Mouse (Mus musculus): Measurements from ENCODE around the gene Napa. TPM values are rescaled to one million over a fixed set of nuclear protein-coding genes. Genes with fewer than 3 reads are reported as not detected.

The Napa gene
- polyA plus RNA-seq, 1 experiment from 2014 or later, result 188 TPM

DNA sequence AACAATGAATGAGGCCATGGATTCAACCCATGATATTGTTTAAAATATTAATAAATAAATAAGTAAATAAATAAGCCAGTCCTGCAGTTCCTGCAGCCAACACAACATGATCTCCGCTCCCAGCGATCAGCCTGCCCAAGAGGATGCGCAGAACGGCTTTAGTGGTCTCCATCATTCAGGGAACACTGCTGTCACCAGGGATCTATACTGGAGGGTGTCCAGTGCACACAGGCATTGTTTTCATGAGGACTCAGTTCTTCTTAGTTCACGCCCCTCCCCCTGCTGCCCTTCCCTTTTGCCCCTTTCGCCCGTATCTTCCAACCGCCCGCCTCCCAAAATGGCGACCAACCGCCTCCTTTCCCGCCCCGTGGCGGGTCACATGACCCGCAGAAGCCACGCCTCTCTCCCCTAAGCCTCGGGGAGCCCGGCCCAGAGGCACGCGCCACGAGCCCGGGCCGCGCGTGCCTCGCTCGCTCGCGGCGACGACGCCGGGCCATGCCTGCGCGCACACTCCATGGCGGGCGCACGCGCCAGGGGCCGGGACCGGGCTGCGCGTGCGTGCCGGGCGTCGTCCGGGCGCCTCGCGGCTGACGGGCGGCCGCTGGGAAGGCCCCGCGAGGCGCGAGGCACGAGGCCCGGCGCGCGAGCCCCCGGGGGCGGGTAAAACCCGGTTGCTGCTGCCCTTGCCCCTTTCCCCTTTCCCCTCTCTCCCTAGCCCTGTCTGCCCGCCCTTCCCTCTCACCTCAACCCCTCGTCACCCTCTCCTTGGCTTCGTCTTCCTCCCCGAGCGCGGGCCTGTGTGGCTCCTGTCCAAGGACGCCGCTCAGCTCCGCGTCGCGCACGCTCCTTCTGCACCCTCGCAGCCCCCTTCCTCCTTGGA, 36.8 kb upstream of the Napa start, which contains the start of gene Zfp541:
TSS of gene Zfp541 (plus strand) at position 596 of the 880 bp plus-strand sequence.
- Histone ChIP-seq H3K4me3 (peak within 1 kb of the TSS; percentile 21; the same call in 1 of the 2 replicates), H3K27ac (replicated peaks) (no peak within 1 kb of the TSS), H3K36me3 (no peaks in the 10 kb centered on the region), H3K4me1 (no peaks in the 10 kb centered on the region), H3K9me3 (replicated peaks) (peaks cover 16% of the 10 kb centered on the region), H3K27me3 (ENCODE audit: low read depth, poor library complexity, severe bottlenecking) (peaks cover 30% of the 10 kb centered on the region)
- 49% methylated on average over 79 of the region's 80 CpGs for WGBS
- no peak for DNase-seq (ENCODE audit: low spot score)

DNA sequence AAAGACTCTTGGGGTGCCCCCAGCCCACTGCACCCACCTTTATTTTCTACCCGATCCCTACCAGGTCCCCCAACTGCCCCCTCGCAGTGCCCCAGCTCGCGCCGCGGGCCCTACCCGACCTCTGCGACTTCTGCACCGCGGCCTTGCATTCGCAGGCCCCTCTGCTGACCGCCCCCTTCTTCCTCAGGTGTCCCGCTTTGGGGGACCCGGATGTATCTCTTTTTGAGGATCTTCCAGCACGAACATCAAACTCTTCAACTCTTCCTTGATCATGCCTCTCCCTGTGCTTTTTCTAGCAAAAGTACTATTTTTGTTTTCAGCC, 36.2 kb upstream of the Napa start:
- Histone ChIP-seq H3K36me3 (no peaks in the 10 kb centered on the region), H3K4me1 (no peaks in the 10 kb centered on the region), H3K4me3 (no peak overlapping the region), H3K9me3 (replicated peaks) (peaks cover 16% of the 10 kb centered on the region), H3K27me3 (ENCODE audit: low read depth, poor library complexity, severe bottlenecking) (peaks cover 30% of the 10 kb centered on the region), H3K27ac (replicated peaks) (no peak overlapping the region)
- 71% methylated on average over 15 of the region's 15 CpGs for WGBS
- no peak for DNase-seq (ENCODE audit: low spot score)

- no peaks in the 10 kb centered on the region for H3K36me3 ChIP-seq
- H3K4me3 ChIP-seq, result no peak overlapping the region
- H3K27ac ChIP-seq (replicated peaks), result no peak overlapping the region
- peaks cover 30% of the 10 kb centered on the region for H3K27me3 ChIP-seq (ENCODE audit: low read depth, poor library complexity, severe bottlenecking)
- peaks cover 16% of the 10 kb centered on the region for H3K9me3 ChIP-seq (replicated peaks)
- H3K4me1 ChIP-seq, result no peaks in the 10 kb centered on the region
- no peak for DNase-seq (ENCODE audit: low spot score)
- 34% methylated on average over 4 of the region's 4 CpGs for WGBS
Measured at GRCm38 (mm10) chr7:16063490-16063889, 34.8 kb upstream of the Napa start.

DNA sequence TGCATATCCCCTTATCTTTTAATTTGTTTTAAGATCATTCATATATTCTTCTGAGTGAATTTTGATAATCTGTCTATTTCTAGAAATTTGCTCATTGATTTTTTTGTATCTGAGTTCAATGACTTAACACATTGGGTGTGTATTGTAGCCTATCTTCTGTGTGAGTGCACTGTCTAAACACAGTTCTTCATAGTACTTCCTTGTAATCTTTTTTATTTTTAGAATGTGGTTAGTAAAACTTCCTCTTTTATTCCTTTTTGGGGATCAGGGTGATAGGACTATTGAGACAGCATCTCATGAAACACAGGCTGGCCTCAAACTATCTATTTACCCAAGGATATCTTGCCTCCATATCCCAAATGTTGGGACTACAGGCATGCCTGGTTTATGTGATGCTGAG, 27.4 kb upstream of the Napa start:
- H3K4me3 ChIP-seq, result no peak overlapping the region
- no peaks in the 10 kb centered on the region for H3K36me3 ChIP-seq
- H3K27me3 ChIP-seq (ENCODE audit: low read depth, poor library complexity, severe bottlenecking), result no peaks in the 10 kb centered on the region
- H3K4me1 ChIP-seq, result no peaks in the 10 kb centered on the region
- DNase-seq (ENCODE audit: low spot score), result no peak
- H3K27ac ChIP-seq (replicated peaks), result no peak overlapping the region
- H3K9me3 ChIP-seq (replicated peaks), result no peaks in the 10 kb centered on the region

GRCm38 (mm10) chr7:16071906-16072305, 26.4 kb upstream of the Napa start:
- no peak overlapping the region for H3K4me3 ChIP-seq
- H3K36me3 ChIP-seq, result no peaks in the 10 kb centered on the region
- 86% methylated on average over 6 of the region's 6 CpGs for WGBS

DNA sequence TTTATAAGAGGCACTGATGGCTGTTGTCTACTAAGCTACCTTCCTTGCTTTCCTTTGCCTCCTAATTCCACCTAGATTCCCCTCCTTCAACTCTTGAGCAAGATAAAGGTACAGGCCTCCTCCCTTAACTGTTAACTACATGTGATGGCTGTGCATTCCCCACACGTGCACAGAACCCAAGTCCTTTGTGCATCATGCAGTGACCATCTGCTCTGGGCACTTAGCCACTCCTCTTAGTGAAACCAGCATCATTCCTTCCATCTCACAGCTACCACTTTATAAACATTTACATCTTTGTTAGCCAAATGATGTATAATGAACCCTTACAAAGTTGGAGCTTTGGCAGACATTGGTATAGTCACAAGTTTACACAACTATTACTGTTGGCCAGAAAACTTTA, 18.3 kb upstream of the Napa start:
- Histone ChIP-seq H3K27ac (replicated peaks) (no peak overlapping the region), H3K27me3 (ENCODE audit: low read depth, poor library complexity, severe bottlenecking) (no peaks in the 10 kb centered on the region), H3K4me3 (no peak overlapping the region), H3K9me3 (replicated peaks) (no peaks in the 10 kb centered on the region), H3K36me3 (no peaks in the 10 kb centered on the region), H3K4me1 (no peaks in the 10 kb centered on the region)
- no peak for DNase-seq (ENCODE audit: low spot score)
- WGBS, result 84% methylated on average over 1 of the region's 1 CpGs

More at GRCm38 (mm10) chr7:16071906-16072305, 26.4 kb upstream of the Napa start:
- no peaks in the 10 kb centered on the region for H3K4me1 ChIP-seq
- H3K9me3 ChIP-seq (replicated peaks), result no peaks in the 10 kb centered on the region
- DNase-seq (ENCODE audit: low spot score), result no peak
- H3K27ac ChIP-seq (replicated peaks), result no peak overlapping the region
- H3K27me3 ChIP-seq (ENCODE audit: low read depth, poor library complexity, severe bottlenecking), result no peaks in the 10 kb centered on the region

DNA sequence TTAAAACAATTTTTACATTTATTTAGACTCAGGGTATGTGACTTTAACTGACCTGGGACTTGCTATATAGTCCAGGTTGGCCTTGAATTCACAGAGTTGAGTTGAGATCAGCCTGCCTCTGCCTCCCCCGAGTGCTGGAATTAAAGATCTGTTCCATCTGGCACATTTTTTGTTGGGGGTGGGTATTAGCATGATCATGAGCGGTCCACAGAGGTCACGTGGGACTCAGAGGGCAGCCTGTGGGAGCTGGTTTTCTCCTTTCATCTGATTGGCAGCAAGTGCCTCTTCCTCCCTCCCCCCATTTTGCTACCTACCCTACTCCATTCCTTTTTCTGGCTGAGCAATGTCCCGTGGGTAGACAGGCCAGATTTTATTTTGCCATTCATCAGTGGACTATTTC, 17.7 kb upstream of the Napa start:
- 76% methylated on average over 4 of the region's 4 CpGs for WGBS
- no peaks in the 10 kb centered on the region for H3K36me3 ChIP-seq
- H3K4me1 ChIP-seq, result no peaks in the 10 kb centered on the region
- H3K9me3 ChIP-seq (replicated peaks), result no peaks in the 10 kb centered on the region
- H3K27me3 ChIP-seq (ENCODE audit: low read depth, poor library complexity, severe bottlenecking), result no peaks in the 10 kb centered on the region
- H3K4me3 ChIP-seq, result no peak overlapping the region
- no peak overlapping the region for H3K27ac ChIP-seq (replicated peaks)
- no peak for DNase-seq (ENCODE audit: low spot score)

DNA sequence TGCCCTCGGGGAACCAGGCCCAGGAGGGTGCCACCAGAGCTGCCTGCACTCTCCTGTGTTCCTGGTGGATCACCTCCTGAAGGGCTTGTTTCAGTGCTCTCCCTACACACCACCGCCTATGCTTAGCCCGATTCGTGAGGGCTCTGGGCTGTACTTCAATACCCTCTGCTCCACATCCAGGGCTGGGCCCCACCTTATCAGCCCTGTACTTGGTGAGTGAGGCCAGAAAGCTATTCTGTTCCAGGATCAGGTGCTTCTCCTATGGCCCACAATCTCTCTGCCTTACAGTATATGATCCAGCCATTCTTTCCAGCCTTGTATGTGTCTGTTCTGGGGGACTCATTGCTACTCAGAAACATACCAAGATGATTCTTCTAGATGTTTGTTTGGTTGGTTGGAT, 14.9 kb upstream of the Napa start:
- no peaks in the 10 kb centered on the region for H3K4me1 ChIP-seq
- WGBS, result 69% methylated on average over 4 of the region's 4 CpGs
- H3K27ac ChIP-seq (replicated peaks), result no peak overlapping the region
- no peak overlapping the region for H3K4me3 ChIP-seq
- no peaks in the 10 kb centered on the region for H3K36me3 ChIP-seq
- no peaks in the 10 kb centered on the region for H3K27me3 ChIP-seq (ENCODE audit: low read depth, poor library complexity, severe bottlenecking)
- H3K9me3 ChIP-seq (replicated peaks), result no peaks in the 10 kb centered on the region
- no peak for DNase-seq (ENCODE audit: low spot score)

- WGBS, result 75% methylated on average over 2 of the region's 2 CpGs
- Histone ChIP-seq H3K4me3 (no peak overlapping the region), H3K9me3 (replicated peaks) (no peaks in the 10 kb centered on the region), H3K36me3 (no peaks in the 10 kb centered on the region), H3K4me1 (no peaks in the 10 kb centered on the region), H3K27ac (replicated peaks) (no peak overlapping the region), H3K27me3 (ENCODE audit: low read depth, poor library complexity, severe bottlenecking) (no peaks in the 10 kb centered on the region; the same call in 1 of the 2 replicates)
- DNase-seq (ENCODE audit: low spot score), result no peak
Measured at GRCm38 (mm10) chr7:16087587-16087986, 10.7 kb upstream of the Napa start.

DNA sequence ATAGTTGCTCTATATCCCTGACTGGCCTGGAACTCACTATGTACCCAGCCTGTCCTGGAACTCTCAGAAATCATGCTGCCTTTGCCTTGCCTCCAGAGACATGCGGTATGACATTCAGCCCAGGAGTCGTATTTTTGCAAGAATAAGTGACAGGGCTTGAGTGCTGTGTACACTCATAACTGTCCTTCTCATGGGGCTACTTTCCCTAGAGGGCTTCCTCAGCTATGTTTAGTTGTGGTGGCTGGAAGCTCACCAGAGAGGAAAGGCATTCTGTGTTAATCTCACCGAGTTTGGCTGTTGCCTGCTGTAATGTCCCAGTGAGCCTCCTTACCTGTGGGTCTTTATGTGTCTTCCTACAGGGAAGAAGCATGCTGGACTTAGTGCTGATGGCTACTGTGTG, 3.7 kb upstream of the Napa start:
- H3K27me3 ChIP-seq (ENCODE audit: low read depth, poor library complexity, severe bottlenecking), result no peaks in the 10 kb centered on the region; the same call in 1 of the 2 replicates
- no peak overlapping the region for H3K4me3 ChIP-seq
- no peaks in the 10 kb centered on the region for H3K9me3 ChIP-seq (replicated peaks)
- H3K36me3 ChIP-seq, result no peaks in the 10 kb centered on the region
- peaks cover 14% of the 10 kb centered on the region for H3K4me1 ChIP-seq
- no peak overlapping the region for H3K27ac ChIP-seq (replicated peaks)
- DNase-seq (ENCODE audit: low spot score), result no peak
- WGBS, result 78% methylated on average over 3 of the region's 3 CpGs

DNA sequence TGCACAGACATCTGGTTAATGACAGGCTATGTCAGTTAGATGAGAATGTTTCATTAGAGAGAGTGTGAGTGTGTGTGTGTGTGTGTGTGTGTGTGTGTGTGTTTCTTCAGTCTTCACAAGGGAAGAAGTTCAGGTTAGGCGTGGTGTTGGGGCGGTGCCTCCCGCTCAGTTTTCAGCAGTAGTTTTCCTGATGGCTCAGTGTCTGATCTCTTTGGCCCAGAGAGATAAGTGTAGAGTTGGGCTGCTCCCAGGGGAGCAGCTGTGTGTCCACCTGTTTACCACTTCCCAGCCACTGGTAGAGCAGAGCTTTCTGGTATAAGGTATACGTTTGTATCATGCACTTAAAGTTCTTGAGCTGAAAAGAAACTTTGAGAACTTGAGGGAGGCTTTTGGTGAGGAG, 1.6 kb downstream of the Napa start:
- Histone ChIP-seq H3K4me3 (peak overlapping the region; percentile 82), H3K4me1 (peaks cover 25% of the 10 kb centered on the region), H3K27me3 (ENCODE audit: low read depth, poor library complexity, severe bottlenecking) (no peaks in the 10 kb centered on the region), H3K36me3 (peaks cover 45% of the 10 kb centered on the region), H3K27ac (replicated peaks) (no peak overlapping the region), H3K9me3 (replicated peaks) (no peaks in the 10 kb centered on the region)
- no peak for DNase-seq (ENCODE audit: low spot score)
- 77% methylated on average over 4 of the region's 4 CpGs for WGBS

DNA sequence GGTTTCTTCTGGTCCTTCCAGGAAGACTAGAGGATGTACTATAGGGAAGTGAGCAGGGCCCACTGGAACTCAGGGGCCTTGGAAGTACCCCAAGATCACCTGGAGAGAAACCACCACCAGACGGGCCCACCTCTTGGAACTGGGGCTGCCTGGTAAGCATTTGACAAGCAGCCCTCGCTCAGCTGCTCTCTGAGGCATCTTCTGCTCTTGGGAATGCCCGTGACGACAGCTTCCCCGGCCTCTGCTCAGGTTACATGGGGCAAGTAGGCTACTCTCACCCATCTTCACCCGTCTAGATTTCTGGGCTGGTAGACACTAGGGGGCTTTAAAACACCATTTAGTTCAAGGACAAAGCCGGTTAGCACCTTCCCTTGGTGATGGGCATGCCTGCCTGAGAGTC, 2.8 kb downstream of the Napa start:
- no peaks in the 10 kb centered on the region for H3K27me3 ChIP-seq (ENCODE audit: low read depth, poor library complexity, severe bottlenecking)
- H3K27ac ChIP-seq (replicated peaks), result no peak overlapping the region
- DNase-seq (ENCODE audit: low spot score), result no peak
- peaks cover 51% of the 10 kb centered on the region for H3K36me3 ChIP-seq
- no peaks in the 10 kb centered on the region for H3K9me3 ChIP-seq (replicated peaks)
- 83% methylated on average over 7 of the region's 7 CpGs for WGBS
- H3K4me1 ChIP-seq, result peaks cover 25% of the 10 kb centered on the region
- no peak overlapping the region for H3K4me3 ChIP-seq

GRCm38 (mm10) chr7:16101726-16102475, 3.6 kb downstream of the Napa start:
- WGBS, result 86% methylated on average over 15 of the region's 15 CpGs
- Histone ChIP-seq H3K27me3 (ENCODE audit: low read depth, poor library complexity, severe bottlenecking) (no peaks in the 10 kb centered on the region), H3K27ac (replicated peaks) (no peak overlapping the region), H3K36me3 (peaks cover 51% of the 10 kb centered on the region), H3K4me3 (no peak overlapping the region), H3K4me1 (peaks cover 25% of the 10 kb centered on the region), H3K9me3 (replicated peaks) (no peaks in the 10 kb centered on the region)
- no peak for DNase-seq (ENCODE audit: low spot score)
